Mouse (Mus musculus) neural tube, embryonic 15.5 days (tissue): ENCODE measurements around the gene Tox2. TPM values are rescaled to one million over a fixed set of nuclear protein-coding genes. Genes with fewer than 3 reads are reported as not detected.

Experiments used
- ATAC-seq: fragments of 200-750 bp; cut with Nextera tagmentation; 2 replicates; pipeline ENCODE4 v1.8.0; 2017; ENCODE audit warnings: mild to moderate bottlenecking, moderate TSS enrichment, moderate library complexity; ENCODE audit not compliant: low FRiP score
- H3K27ac ChIP-seq: fragments of 300-500 bp; sonication (generic); replicated peaks from 2 replicates; pipeline ENCODE4 v1.5.1; 2015; ENCODE audit warnings: mild to moderate bottlenecking, inconsistent platforms
- H3K27me3 ChIP-seq: fragments of 300-500 bp; sonication (generic); replicated peaks from 2 replicates; pipeline ENCODE4 v1.6.1; 2015; ENCODE audit warnings: inconsistent platforms
- H3K36me3 ChIP-seq: fragments of 300-500 bp; sonication (generic); 2 replicates; pipeline ENCODE4 v1.6.1; 2015; ENCODE audit warnings: inconsistent platforms
- H3K4me1 ChIP-seq: fragments of 300-500 bp; sonication (generic); 2 replicates; pipeline ENCODE4 v1.6.1; 2015; ENCODE audit warnings: inconsistent platforms
- H3K4me2 ChIP-seq: fragments of 300-500 bp; sonication (generic); 2 replicates; pipeline ENCODE4 v1.6.1; 2015; ENCODE audit warnings: inconsistent platforms, mild to moderate bottlenecking, moderate library complexity
- H3K4me3 ChIP-seq: fragments of 300-500 bp; sonication (generic); replicated peaks from 2 replicates; pipeline ENCODE4 v1.5.1; 2015; ENCODE audit warnings: mild to moderate bottlenecking, inconsistent platforms
- H3K9ac ChIP-seq: fragments of 300-500 bp; sonication (generic); replicated peaks from 2 replicates; pipeline ENCODE4 v1.6.1; 2015; ENCODE audit warnings: mild to moderate bottlenecking, inconsistent platforms
- H3K9me3 ChIP-seq: fragments of 300-500 bp; sonication (generic); replicated peaks from 2 replicates; pipeline ENCODE4 v1.6.1; 2016; ENCODE audit warnings: inconsistent platforms
- WGBS: fragments of 180-500 bp; shearing (Covaris S2); methylation state at CpG from one replicate; pipeline ENCODE4 v1.1.7; 2015; ENCODE audit warnings: mixed read lengths; 5-methylcytosine and 5-hydroxymethylcytosine counted together
- polyA plus RNA-seq: library from polyadenylated mRNA; unstranded; fragments of >200 nt; fragmentation: Nextera tagmentation; extraction: Ambion mirVana; gene quantifications from 2 replicates; pipeline ENCODE4 v1.2.1, GENCODE M21; 2015

The Tox2 gene
- polyA plus RNA-seq, 1 experiment from 2014 or later, result 23.4 TPM

DNA sequence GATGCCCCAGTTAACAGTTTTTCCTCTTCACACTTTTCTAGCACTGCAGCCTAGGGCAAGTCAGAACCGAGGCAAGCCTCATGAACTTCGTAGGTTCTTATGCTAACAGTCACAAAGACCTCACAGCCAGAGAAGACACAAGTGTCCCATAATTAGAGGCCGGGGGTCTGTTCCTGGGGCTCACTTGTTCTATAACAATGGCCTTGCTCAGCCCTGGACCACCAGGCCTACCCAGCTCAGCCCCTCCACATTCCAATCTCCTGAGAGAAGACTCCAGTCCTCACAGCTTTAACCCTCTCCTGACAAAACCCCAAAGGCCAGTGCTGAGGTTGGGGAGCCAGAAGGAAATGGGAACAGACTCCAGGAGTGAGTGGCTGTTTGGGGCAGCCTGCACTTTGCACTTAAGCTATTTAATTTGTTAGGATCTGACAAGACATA is 12.9 kb upstream of the Tox2 start:
- H3K36me3 ChIP-seq, result no peaks in the 10 kb centered on the region
- 6% methylated on average over 3 of the region's 3 CpGs for WGBS

DNA sequence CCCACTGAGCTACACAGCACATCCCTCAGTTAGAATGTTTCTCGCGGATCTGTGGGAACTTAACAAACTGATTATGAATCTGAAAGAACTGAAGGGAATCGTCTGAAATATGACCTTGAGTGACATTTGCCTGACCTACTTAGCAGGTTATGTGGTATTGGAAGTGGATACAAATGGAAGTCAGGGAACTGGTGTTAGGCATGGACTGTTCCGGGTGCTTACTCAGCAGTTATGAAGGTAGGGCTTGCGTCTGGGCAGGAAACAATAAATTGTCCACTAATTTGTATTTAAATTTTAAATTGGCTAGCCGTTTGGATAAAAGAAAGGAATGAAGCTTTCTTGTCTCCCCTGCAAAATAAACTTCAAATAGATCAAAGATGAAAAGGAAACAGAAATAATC is 10.4 kb upstream of the Tox2 start:
- ATAC-seq, result no peak
- Histone ChIP-seq H3K4me3 (no peak overlapping the region), H3K27me3 (peaks cover 34% of the 10 kb centered on the region), H3K27ac (no peak overlapping the region), H3K4me1 (peaks cover 19% of the 10 kb centered on the region), H3K9ac (no peak overlapping the region), H3K36me3 (no peaks in the 10 kb centered on the region), H3K4me2 (no peak overlapping the region), H3K9me3 (no peaks in the 10 kb centered on the region)
- 73% methylated on average over 6 of the region's 6 CpGs for WGBS

More for the DNA sequence above, 12.9 kb upstream of the Tox2 start:
- ATAC-seq, result no peak
- no peak overlapping the region for H3K9ac ChIP-seq
- no peak overlapping the region for H3K27ac ChIP-seq
- H3K4me1 ChIP-seq, result peaks cover 11% of the 10 kb centered on the region
- H3K9me3 ChIP-seq, result no peaks in the 10 kb centered on the region
- peaks cover 30% of the 10 kb centered on the region for H3K27me3 ChIP-seq
- H3K4me3 ChIP-seq, result no peak overlapping the region
- H3K4me2 ChIP-seq, result no peak overlapping the region

DNA sequence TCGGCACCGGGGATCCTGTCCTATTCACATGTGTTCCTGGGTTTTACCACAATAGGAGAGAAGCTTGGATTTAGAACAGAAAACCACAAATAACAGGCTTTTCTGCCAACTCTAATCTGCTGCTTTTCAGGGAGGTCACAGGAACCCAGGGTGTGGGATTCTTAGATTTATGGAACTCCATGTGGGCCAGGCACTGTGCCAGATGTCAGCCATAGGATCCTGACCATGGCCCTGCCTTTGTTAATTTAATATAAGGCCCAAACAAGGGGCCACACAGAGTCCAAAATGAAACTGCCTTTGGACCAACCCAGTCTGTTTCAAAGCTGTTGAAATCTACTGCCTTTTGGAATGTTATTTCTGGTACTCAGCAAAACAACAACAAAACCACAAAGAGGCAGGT is 8.9 kb upstream of the Tox2 start:
- 30% methylated on average over 2 of the region's 2 CpGs for WGBS
- H3K4me2 ChIP-seq, result no peak overlapping the region
- no peak overlapping the region for H3K9ac ChIP-seq
- H3K36me3 ChIP-seq, result no peaks in the 10 kb centered on the region
- no peak for ATAC-seq
- H3K4me3 ChIP-seq, result no peak overlapping the region
- peaks cover 33% of the 10 kb centered on the region for H3K27me3 ChIP-seq
- peaks cover 19% of the 10 kb centered on the region for H3K4me1 ChIP-seq
- H3K9me3 ChIP-seq, result no peaks in the 10 kb centered on the region
- no peak overlapping the region for H3K27ac ChIP-seq

DNA sequence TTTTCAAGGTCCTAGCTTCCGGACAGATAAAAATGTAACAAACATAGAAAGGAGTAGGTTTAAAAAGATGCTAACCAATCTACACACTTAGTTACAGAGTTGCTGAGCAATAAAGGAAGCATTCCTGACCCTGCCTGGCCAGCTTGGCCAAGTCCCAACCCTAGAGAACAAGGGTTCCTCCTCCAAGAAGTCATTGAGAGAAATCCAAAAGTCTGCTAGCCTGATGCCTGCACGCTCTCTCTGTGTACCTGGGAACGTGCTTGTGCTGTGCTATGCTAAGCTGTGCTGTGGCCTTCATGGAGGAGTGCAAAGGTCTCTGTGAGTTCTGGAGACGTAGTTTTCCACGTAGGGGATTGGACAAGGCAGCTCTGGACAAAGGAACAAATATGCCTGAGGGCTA is 8.4 kb upstream of the Tox2 start:
- Histone ChIP-seq H3K36me3 (no peaks in the 10 kb centered on the region), H3K4me2 (no peak overlapping the region), H3K27me3 (peaks cover 29% of the 10 kb centered on the region), H3K4me3 (no peak overlapping the region), H3K4me1 (peaks cover 18% of the 10 kb centered on the region), H3K9ac (no peak overlapping the region), H3K27ac (no peak overlapping the region), H3K9me3 (no peaks in the 10 kb centered on the region)
- WGBS, result 67% methylated on average over 5 of the region's 5 CpGs
- no peak for ATAC-seq

DNA sequence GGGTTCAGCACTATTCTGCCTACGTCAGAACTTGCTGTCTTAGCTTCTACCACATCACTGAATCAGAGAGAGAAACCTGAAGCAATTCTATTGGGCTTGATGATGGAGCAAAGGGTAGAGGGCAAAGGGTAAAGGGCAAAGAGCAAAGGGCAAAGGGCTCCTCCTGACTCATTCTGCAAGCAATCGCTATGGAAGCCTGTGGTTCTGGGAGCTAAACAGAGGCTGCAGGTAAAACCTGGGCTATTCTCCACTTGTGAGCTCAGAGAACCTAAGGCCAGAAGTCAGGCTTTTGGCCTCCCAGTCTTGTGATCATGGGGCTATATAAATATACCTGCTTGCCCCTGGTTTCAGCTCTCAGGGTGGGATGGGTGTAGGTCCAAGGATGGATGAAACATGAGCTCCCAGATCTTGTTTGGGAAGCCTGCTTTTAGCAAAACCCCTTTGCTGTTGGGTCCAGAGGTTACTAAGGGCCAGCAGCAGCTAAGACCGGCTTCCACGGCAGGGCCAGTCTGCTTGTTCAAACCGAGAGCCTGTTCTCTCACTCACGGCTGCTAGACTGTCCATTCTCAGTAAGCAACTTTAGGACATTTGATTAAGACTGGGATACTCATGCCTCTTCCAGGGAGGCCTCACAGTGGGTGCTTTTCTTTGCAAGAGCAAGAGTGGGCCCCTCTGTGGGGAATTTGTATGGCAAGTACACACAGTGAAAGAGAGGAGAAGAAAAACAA is 7.7 kb upstream of the Tox2 start:
- ATAC-seq, result no peak
- WGBS, result 23% methylated on average over 6 of the region's 6 CpGs
- Histone ChIP-seq H3K4me1 (peaks cover 13% of the 10 kb centered on the region; the same call in 1 of the 2 replicates), H3K36me3 (no peaks in the 10 kb centered on the region), H3K4me2 (no peak overlapping the region), H3K9me3 (no peaks in the 10 kb centered on the region), H3K9ac (no peak overlapping the region), H3K4me3 (no peak overlapping the region), H3K27ac (no peak overlapping the region; the same call in 1 of the 2 replicates), H3K27me3 (peaks cover 31% of the 10 kb centered on the region)

- no peak overlapping the region for H3K4me2 ChIP-seq
- H3K27me3 ChIP-seq, result peaks cover 30% of the 10 kb centered on the region
- peaks cover 13% of the 10 kb centered on the region; the same call in 1 of the 2 replicates for H3K4me1 ChIP-seq
- H3K27ac ChIP-seq, result no peak overlapping the region
- H3K4me3 ChIP-seq, result no peak overlapping the region
- H3K9ac ChIP-seq, result no peak overlapping the region
- ATAC-seq, result no peak
- no peaks in the 10 kb centered on the region for H3K9me3 ChIP-seq
- H3K36me3 ChIP-seq, result no peaks in the 10 kb centered on the region
- 20% methylated on average over 6 of the region's 6 CpGs for WGBS
These were observed 7.1 kb upstream of the Tox2 start for GRCm38 (mm10) chr2:163195834-163196145.

DNA sequence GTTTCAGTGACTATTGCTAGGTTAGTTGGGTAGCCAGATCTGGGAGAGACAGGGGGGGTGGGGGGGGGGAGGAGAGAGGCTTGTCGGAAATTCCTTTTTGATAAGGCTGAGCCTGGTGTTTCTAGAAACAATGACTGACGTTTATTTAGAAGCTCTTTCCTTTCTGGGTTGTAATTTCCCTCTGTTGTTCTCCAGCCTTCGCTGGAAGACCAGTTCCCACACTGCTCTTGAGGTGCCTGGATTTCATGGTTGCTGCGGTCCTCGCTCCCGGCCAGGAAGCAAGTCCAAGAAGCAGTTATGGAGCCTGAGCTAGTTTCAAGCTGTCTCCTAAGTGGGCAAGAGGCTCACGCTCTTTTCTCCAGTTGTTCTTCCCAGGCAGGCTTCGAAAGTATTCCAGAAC is 1.0 kb upstream of the Tox2 start:
- no peak for ATAC-seq
- H3K27me3 ChIP-seq, result peaks cover 49% of the 10 kb centered on the region
- peak overlapping the region; percentile 82 for H3K4me2 ChIP-seq
- peaks cover 38% of the 10 kb centered on the region for H3K4me1 ChIP-seq
- 35% methylated on average over 8 of the region's 8 CpGs for WGBS
- H3K9ac ChIP-seq, result no peak overlapping the region
- 0 out of 2 replicates have a peak, but pooled peaks cover 3% of the 10 kb centered on the region for H3K9me3 ChIP-seq
- no peak overlapping the region for H3K27ac ChIP-seq
- no peak overlapping the region for H3K4me3 ChIP-seq
- no peaks in the 10 kb centered on the region for H3K36me3 ChIP-seq

DNA sequence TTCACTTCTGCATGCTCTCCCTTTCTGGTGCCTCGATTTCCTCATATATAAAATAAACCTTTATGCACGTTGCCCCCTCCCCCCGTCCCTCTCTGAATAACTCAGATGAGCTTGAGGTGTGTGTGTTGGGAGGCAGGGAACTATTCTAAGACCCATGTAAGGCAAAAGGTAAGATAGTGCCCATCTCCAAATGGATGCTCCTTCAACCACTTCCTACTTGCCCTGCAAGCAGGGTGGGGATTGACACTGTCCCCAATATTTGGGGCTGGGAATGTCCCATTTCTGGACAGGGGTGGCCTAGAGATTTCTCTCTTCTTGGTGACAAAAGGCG is 407 bp upstream of the Tox2 start:
- peak overlapping the region; percentile 82 for H3K4me2 ChIP-seq
- H3K9ac ChIP-seq, result peak overlapping the region; percentile 60; the same call in 1 of the 2 replicates
- H3K9me3 ChIP-seq, result 0 out of 2 replicates have a peak, but pooled peaks cover 3% of the 10 kb centered on the region
- no peak overlapping the region for H3K27ac ChIP-seq
- peak overlapping the region; percentile 49 for H3K4me3 ChIP-seq
- peaks cover 38% of the 10 kb centered on the region for H3K4me1 ChIP-seq
- H3K27me3 ChIP-seq, result peaks cover 45% of the 10 kb centered on the region
- H3K36me3 ChIP-seq, result no peaks in the 10 kb centered on the region
- ATAC-seq, result no peak
- 5% methylated on average over 4 of the region's 4 CpGs for WGBS

- Histone ChIP-seq H3K4me1 (peaks cover 38% of the 10 kb centered on the region), H3K9ac (peak overlapping the region; percentile 60), H3K27me3 (peaks cover 48% of the 10 kb centered on the region), H3K4me2 (peak overlapping the region; percentile 82), H3K27ac (peak overlapping the region; percentile 65), H3K4me3 (peak overlapping the region; percentile 49), H3K9me3 (0 out of 2 replicates have a peak, but pooled peaks cover 3% of the 10 kb centered on the region), H3K36me3 (no peaks in the 10 kb centered on the region)
- peak; percentile 23; the same call in 1 of the 2 replicates for ATAC-seq
- WGBS, result under 1% methylated on average over 75 of the region's 75 CpGs
These were observed 966 bp downstream of the Tox2 start for GRCm38 (mm10) chr2:163203635-163204547.

DNA sequence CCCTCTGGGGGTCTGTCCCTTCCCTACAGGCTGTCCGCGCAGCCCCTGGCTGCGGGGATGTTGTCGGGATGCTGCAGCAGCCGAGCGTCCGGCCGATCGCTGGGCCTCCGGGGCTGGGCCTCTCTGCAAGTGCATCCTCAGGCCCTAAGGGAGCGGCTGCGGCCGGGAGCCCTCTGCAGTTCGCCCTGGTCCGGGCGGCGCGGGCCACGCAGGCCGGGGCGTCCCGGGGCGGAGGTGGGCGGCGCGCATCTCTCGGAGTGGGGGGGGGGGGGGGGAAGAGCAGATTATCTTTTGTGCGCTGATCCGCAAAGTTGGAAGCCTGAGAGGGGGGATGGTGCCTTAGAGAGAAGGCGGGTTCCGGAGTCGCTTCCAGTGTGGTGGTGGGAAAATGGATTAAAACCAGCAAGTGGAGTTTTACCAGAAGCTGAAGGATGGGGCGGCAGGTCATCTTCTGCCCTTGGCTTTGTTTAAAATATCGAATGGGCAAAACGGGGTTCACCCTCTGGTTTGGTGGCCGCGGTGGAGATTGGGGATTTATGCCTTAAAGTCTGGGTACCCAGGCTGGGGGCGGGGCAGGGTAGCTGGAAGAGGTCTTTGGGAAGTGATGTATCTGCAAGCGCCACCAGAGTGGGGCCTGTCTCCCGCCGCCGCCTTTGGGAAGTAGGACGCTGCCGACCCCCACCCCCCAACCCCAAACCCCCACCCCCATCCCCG is 1.8 kb downstream of the Tox2 start:
- Histone ChIP-seq H3K27ac (peak overlapping the region; percentile 45), H3K4me3 (peak overlapping the region; percentile 49), H3K27me3 (peaks cover 50% of the 10 kb centered on the region), H3K9me3 (0 out of 2 replicates have a peak, but pooled peaks cover 3% of the 10 kb centered on the region), H3K9ac (peak overlapping the region; percentile 60), H3K36me3 (no peaks in the 10 kb centered on the region), H3K4me1 (peaks cover 38% of the 10 kb centered on the region), H3K4me2 (peak overlapping the region; percentile 82)
- 1% methylated on average over 45 of the region's 45 CpGs for WGBS
- ATAC-seq, result peak; percentile 18; the same call in 1 of the 2 replicates

GRCm38 (mm10) chr2:163205262-163205647 is 2.3 kb downstream of the Tox2 start:
- WGBS, result 6% methylated on average over 6 of the region's 6 CpGs

More at GRCm38 (mm10) chr2:163205262-163205647, 2.3 kb downstream of the Tox2 start:
- Histone ChIP-seq H3K4me3 (peak overlapping the region; percentile 49), H3K4me2 (peak overlapping the region; percentile 82), H3K9me3 (0 out of 2 replicates have a peak, but pooled peaks cover 3% of the 10 kb centered on the region), H3K36me3 (no peaks in the 10 kb centered on the region), H3K4me1 (peaks cover 38% of the 10 kb centered on the region), H3K27me3 (peaks cover 47% of the 10 kb centered on the region), H3K9ac (peak overlapping the region; percentile 60; the same call in 1 of the 2 replicates), H3K27ac (peak overlapping the region; percentile 45)
- ATAC-seq, result no peak
